Mouse (Mus musculus) midbrain, postnatal 0 days (tissue): ENCODE data around the gene Rps19. TPM values are rescaled to one million over a fixed set of nuclear protein-coding genes. Genes with fewer than 3 reads are reported as not detected.

Experiments used
- ATAC-seq: fragments of 200-750 bp; cut with Nextera tagmentation; 2 replicates; pipeline ENCODE4 v1.8.0; 2017; ENCODE audit warnings: moderate number of reproducible peaks, mild to moderate bottlenecking, moderate TSS enrichment, moderate library complexity; ENCODE audit not compliant: low FRiP score
- DNase-seq: peaks from one replicate; pipeline ENCODE4 v3.0.0-alpha.2; 2015; ENCODE audit warnings: low spot score
- H3K27ac ChIP-seq: fragments of 300-500 bp; sonication (generic); 2 replicates; pipeline ENCODE4 v1.5.1; 2014; ENCODE audit warnings: low read depth, mild to moderate bottlenecking, low read length, mixed read lengths
- H3K27me3 ChIP-seq: fragments of 300-500 bp; sonication (generic); 2 replicates; pipeline ENCODE4 v1.6.1; 2014; ENCODE audit warnings: low read length, control low read depth, mixed read lengths; ENCODE audit not compliant: insufficient read depth
- H3K36me3 ChIP-seq: fragments of 300-500 bp; sonication (generic); 2 replicates; pipeline ENCODE4 v1.6.1; 2014; ENCODE audit warnings: low read length, control low read depth, mixed read lengths; ENCODE audit not compliant: insufficient read depth
- H3K4me1 ChIP-seq: fragments of 300-500 bp; sonication (generic); 2 replicates; pipeline ENCODE4 v1.6.1; 2014; ENCODE audit warnings: mild to moderate bottlenecking, control low read depth, antibody characterized with exemption, low read length, mixed read lengths; ENCODE audit not compliant: insufficient read depth
- H3K4me2 ChIP-seq: fragments of 300-500 bp; sonication (generic); 2 replicates; pipeline ENCODE4 v1.6.1; 2014; ENCODE audit warnings: low read depth, mild to moderate bottlenecking, low read length, mixed read lengths; ENCODE audit not compliant: poor library complexity, severe bottlenecking
- H3K4me3 ChIP-seq: fragments of 300-500 bp; sonication (generic); 2 replicates; pipeline ENCODE4 v1.5.1; 2014; ENCODE audit warnings: low read depth, mild to moderate bottlenecking, low read length, moderate library complexity
- H3K9ac ChIP-seq: fragments of 300-500 bp; sonication (generic); replicated peaks from 2 replicates; pipeline ENCODE4 v1.6.1; 2014; ENCODE audit warnings: mild to moderate bottlenecking, low read length, moderate library complexity, mixed read lengths; ENCODE audit not compliant: poor library complexity, severe bottlenecking
- H3K9me3 ChIP-seq: fragments of 300-500 bp; sonication (generic); 2 replicates; pipeline ENCODE4 v1.6.1; 2016; ENCODE audit warnings: low read length, control low read depth
- CTCF ChIP-seq: IDR thresholded peaks from 2 replicates; pipeline ENCODE4 v1.5.1; 2016; ENCODE audit warnings: antibody characterized with exemption, mild to moderate bottlenecking
- WGBS: fragments of 180-500 bp; shearing (Covaris S2); extraction: QIAGEN DNeasy Blood & Tissue Kit; methylation state at CpG from one replicate; pipeline ENCODE4 v1.1.7; 2014; 5-methylcytosine and 5-hydroxymethylcytosine counted together
- polyA plus RNA-seq: library from polyadenylated mRNA; unstranded; fragments of >200 nt; fragmentation: Nextera tagmentation; extraction: Ambion mirVana; gene quantifications from 2 replicates; pipeline ENCODE4 v1.2.1, GENCODE M21; 2015
- total RNA-seq: library from RNA; depleted of rRNA; stranded (reverse); fragments of >200 nt; gene quantifications from 2 replicates; pipeline ENCODE4 v1.2.3, GENCODE M21; 2014

Rps19 gene
- total and polyA plus RNA-seq, 2 experiments from 2014 or later: 364 to 1,202 TPM

DNA sequence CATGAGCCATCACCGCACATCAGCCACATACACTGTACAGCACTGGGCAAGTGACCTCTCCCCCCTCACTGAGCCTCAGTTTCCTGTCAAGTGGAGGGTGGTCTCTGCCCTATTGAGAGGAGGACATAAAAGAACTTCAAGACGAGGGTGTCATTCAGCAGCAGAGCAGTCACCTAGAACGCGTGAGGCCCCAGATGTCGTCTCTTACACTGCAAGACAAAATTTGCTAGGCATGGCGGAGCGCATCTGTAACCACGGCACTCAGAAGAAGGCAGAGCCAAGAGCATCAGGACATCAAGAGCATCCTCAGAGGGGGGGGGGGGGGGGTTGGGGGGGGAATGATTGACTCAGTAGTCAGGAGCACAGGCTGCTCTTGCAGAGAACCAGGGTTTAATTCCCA, 12.1 kb downstream of the Rps19 start:
- H3K9ac ChIP-seq: no peak overlapping the region
- WGBS: 68% methylated on average over 8 of the region's 8 CpGs
- H3K4me2 ChIP-seq: no peak overlapping the region
- TF ChIP-seq CTCF: no peak
- ATAC-seq (no peak), DNase-seq (no peak)
- no peak overlapping the region for H3K27ac ChIP-seq
- H3K9me3 ChIP-seq: no peaks in the 10 kb centered on the region
- H3K4me1 ChIP-seq: no peaks in the 10 kb centered on the region
- no peaks in the 10 kb centered on the region for H3K36me3 ChIP-seq
- H3K4me3 ChIP-seq: no peak overlapping the region
- no peaks in the 10 kb centered on the region for H3K27me3 ChIP-seq

DNA sequence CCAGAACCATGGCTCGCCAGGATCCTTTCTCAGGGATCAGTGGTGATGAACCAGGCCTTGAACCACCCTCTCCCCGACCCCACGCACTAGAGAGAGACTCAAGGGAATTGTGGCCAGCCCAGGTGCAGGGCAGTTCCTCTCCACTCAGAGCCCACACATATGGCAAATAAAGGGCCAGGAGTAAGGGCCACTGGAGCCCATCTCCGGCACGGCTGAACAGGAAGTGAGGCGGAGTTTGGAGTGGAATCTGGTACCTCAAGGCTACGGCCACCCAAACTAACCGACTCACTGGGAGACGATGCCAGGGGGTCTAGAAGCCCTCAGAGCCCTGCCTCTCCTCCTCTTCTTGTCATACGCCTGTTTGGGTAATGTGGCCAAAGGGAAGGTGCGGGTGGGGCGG, 13.1 kb downstream of the Rps19 start, which contains the start of gene Cd79a:
Cd79a (plus strand) TSS at position 158 of the 400 bp plus-strand sequence.
- H3K36me3 ChIP-seq: no peaks in the 10 kb centered on the region
- no peak within 1 kb of the TSS for H3K27ac ChIP-seq
- no peak for TF ChIP-seq CTCF
- H3K4me2 ChIP-seq: no peak within 1 kb of the TSS
- H3K4me3 ChIP-seq: no peak within 1 kb of the TSS
- DNase-seq (no peak), ATAC-seq (no peak)
- H3K9me3 ChIP-seq: no peaks in the 10 kb centered on the region
- no peaks in the 10 kb centered on the region for H3K4me1 ChIP-seq
- WGBS: 84% methylated on average over 12 of the region's 12 CpGs
- H3K27me3 ChIP-seq: no peaks in the 10 kb centered on the region
- H3K9ac ChIP-seq: no peak within 1 kb of the TSS

DNA sequence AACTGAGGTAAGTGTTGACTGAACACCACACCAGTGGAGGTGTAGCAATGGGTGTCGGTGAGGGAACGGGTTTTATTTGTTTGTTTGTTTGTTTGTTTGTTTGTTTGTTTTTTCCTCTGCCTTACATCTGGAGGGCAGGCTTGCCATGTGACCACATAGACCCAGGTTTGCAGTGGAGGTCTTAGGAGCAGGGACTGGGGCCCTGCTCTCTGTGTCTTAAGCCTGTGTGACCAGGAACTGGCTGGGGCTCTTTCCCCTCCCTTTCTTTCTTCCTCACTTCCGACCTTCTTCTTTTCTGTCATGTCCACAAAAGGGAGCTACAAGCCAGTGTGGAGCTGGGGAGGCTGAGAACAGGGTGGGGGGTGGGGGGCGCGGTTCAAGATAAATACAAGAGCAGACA, 13.8 kb downstream of the Rps19 start:
- H3K4me2 ChIP-seq: no peak overlapping the region
- ATAC-seq: no peak
- no peaks in the 10 kb centered on the region for H3K9me3 ChIP-seq
- H3K27ac ChIP-seq: no peak overlapping the region
- H3K36me3 ChIP-seq: no peaks in the 10 kb centered on the region
- H3K4me1 ChIP-seq: no peaks in the 10 kb centered on the region; the same call in 1 of the 2 replicates
- H3K4me3 ChIP-seq: no peak overlapping the region
- WGBS: 74% methylated on average over 5 of the region's 5 CpGs
- TF ChIP-seq CTCF: no peak
- H3K9ac ChIP-seq: no peak overlapping the region
- H3K27me3 ChIP-seq: no peaks in the 10 kb centered on the region
- no peak for DNase-seq

DNA sequence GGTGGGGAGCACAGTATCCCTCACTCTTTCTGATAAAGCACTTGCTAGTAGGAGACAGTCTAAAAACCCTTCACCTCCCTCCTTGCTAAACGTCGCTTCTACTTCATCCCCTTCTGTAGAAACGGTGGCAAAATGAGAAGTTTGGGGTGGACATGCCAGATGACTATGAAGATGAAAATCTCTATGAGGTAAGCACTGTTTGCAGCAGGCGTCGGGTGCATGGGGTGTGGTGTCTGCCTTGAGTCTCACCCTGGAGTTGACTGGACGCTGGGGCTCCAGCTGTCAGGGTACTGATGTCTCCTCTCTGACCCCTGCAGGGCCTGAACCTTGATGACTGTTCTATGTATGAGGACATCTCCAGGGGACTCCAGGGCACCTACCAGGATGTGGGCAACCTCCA, 16.9 kb downstream of the Rps19 start:
- H3K9me3 ChIP-seq: no peaks in the 10 kb centered on the region
- 77% methylated on average over 6 of the region's 6 CpGs for WGBS
- no peaks in the 10 kb centered on the region for H3K27me3 ChIP-seq
- no peak for DNase-seq
- no peak overlapping the region for H3K9ac ChIP-seq
- ATAC-seq: no peak
- no peak overlapping the region for H3K27ac ChIP-seq
- H3K4me2 ChIP-seq: no peak overlapping the region
- no peak overlapping the region for H3K4me3 ChIP-seq
- no peaks in the 10 kb centered on the region; the same call in 1 of the 2 replicates for H3K4me1 ChIP-seq
- no peak for TF ChIP-seq CTCF
- no peaks in the 10 kb centered on the region for H3K36me3 ChIP-seq

DNA sequence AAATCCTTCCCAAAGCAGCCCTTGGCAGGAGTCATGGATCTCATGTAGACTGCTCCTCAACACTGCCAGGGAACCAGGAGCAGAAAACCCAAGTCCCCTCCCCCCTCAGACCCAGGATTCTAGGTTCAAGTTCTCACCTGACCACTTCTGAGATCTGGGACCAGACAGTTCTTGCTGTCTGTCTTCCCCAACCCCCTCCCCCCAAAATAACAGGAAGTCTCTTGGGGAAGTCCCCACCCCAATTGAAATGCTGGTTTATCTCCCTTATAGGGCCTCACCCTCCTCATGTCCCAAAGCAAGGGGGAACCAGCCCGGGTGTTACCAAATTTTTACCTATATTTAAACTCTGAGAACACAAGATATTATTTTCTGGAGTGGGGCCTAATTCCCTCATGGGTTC, 17.7 kb downstream of the Rps19 start:
- 86% methylated on average over 1 of the region's 1 CpGs for WGBS
- Histone ChIP-seq H3K27me3 (no peaks in the 10 kb centered on the region), H3K4me1 (no peaks in the 10 kb centered on the region; the same call in 1 of the 2 replicates), H3K4me3 (no peak overlapping the region), H3K9ac (no peak overlapping the region), H3K27ac (0 out of 2 replicates have a peak overlapping the region, but pooled peaks have one; percentile 70), H3K9me3 (no peaks in the 10 kb centered on the region), H3K4me2 (no peak overlapping the region), H3K36me3 (no peaks in the 10 kb centered on the region)
- DNase-seq: no peak
- no peak for TF ChIP-seq CTCF
- ATAC-seq: no peak

DNA sequence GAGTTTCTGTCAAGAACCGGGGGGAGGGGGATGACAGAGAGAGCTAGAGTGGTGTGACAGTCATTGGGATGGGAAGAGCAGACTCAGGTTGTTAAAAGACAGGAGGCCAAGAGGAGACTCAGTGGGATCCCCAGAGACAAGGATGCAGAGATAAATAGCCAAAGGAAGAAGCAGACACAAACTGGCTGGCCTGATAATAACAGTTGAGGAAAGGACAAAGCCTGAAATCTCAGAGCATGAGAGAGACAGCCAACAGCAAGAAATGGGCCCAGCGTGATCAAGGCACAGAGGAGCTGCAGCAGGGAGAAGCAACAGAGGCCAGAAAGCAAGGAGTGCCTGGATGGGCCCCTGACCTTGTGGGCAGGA, 18.1 kb downstream of the Rps19 start:
- H3K4me2 ChIP-seq: no peak overlapping the region
- ATAC-seq: no peak

More for the DNA sequence above, 18.1 kb downstream of the Rps19 start:
- Histone ChIP-seq H3K9ac (peak overlapping the region; percentile 73; the same call in 1 of the 2 replicates), H3K4me3 (peak overlapping the region; percentile 55; the same call in 1 of the 2 replicates), H3K4me1 (no peaks in the 10 kb centered on the region; the same call in 1 of the 2 replicates), H3K9me3 (no peaks in the 10 kb centered on the region), H3K27me3 (no peaks in the 10 kb centered on the region), H3K36me3 (no peaks in the 10 kb centered on the region), H3K27ac (peak overlapping the region; percentile 70)
- WGBS: 60% methylated on average over 2 of the region's 2 CpGs
- no peak for TF ChIP-seq CTCF
- no peak for DNase-seq
